Mouse (Mus musculus) layer of hippocampus, adult 8-10 months (tissue): ENCODE measurements around the gene Btbd18. TPM values are rescaled to one million over a fixed set of nuclear protein-coding genes. Genes with fewer than 3 reads are reported as not detected.
"Not testable (repeated sequence)": the region's sequence is repeated elsewhere in the genome, so short reads cannot be mapped to it uniquely, and the experiment has no call there.

Experiments used
- DNase-seq, 2 experiments: peaks; one replicate each; pipeline ENCODE4 v3.0.0; 2022; ENCODE audit warnings: low spot score in 2 of 2
- total RNA-seq, 4 experiments: library from RNA; stranded (reverse); gene quantifications; 2 replicates each; pipeline ENCODE4 v1.2.4; 2022

Btbd18 gene
- total RNA-seq, 4 experiments from 2014 or later = not detected

- no peak for DNase-seq
Observed at GRCm38 (mm10) chr2:84647051-84647568, 11.8 kb upstream of the Btbd18 start.

DNA sequence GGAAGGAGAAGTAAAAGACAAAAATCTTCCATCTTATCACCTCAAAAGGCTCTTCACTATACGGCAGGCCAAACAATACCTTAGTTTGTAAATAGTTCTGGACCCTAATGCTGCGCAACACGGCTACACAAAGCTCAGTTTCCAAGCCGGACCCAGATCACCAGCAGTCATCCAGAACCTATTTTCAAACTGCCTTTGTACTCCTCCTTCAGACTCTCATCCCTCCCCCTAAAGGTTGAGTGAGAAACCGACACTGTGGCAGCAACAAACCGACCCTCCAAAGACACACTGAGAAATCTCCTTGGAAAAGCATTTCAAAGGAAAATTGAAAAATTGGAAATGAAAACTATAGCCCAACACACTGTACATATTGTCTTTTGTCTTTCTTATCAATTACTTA is 10.5 kb upstream of the Btbd18 start:
- DNase-seq = no peak

GRCm38 (mm10) chr2:84649674-84650073 is 9.2 kb upstream of the Btbd18 start:
- DNase-seq = no peak

- peak; percentile 89 to 90 for DNase-seq
Observed at GRCm38 (mm10) chr2:84650464-84651195, 8.2 kb upstream of the Btbd18 start, which contains the start of gene Ctnnd1. Gene Ctnnd1, minus strand, starts transcription at chr2:84650765.

DNA sequence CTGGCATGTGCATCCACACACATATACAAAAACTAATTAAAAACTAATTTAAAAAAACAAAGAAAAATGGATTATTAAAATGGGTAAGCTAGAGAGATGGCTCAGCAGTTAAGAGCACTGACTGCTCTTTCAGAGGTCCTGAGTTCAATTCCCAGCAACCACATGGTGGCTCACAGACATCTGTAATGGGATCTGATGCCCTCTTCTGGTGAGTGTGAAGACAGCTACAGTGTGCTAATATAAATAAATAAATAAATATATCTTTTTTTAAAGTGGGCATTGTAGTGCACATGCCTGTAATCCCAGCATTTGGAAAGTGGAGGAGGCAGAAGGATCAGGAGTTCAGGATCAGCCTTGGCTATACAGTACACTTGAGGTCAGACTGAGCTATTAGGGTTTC is 5.5 kb upstream of the Btbd18 start:
- no peak for DNase-seq

GRCm38 (mm10) chr2:84655864-84656263 is 3.0 kb upstream of the Btbd18 start:
- no peak for DNase-seq

DNA sequence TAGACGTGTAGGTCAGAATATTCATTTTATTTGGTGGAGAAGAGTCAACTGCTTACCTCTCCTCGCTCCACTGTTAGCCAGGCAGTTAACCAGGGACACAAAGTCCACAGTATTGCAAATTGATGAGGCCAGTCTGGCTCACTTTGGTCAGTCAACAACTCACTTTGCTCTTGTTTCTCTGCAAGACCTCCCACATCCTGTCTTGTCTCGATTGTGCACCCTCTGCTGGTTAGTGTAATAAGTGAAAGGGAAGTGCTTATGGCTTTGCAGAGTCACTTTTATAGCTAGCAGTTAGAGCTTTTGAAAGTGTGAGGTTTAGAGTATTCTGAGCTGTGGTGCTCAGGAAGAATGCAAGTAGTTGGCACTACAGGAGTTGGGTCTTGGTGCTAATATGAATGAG is 1.4 kb downstream of the Btbd18 start:
- no peak for DNase-seq

DNA sequence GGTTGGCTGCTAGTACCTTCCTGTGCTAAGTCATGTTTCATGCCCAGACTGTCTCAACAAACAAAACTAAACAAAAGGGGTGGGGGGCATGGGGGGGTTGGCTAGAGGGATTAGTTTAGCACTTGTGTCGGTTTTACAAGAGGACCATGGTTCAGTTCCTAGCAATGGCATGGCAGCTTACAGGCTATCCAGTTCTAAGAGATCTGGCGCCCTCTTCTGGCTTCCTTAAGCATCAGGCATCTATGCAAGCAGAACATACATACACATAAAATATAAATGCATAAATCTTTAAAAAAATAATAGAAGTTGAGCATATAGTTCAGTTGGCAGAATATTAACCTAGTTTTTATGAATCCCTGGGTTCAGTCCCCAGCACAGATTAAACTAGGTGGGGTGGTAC is 4.0 kb downstream of the Btbd18 start:
- no peak for DNase-seq

- no peak for DNase-seq
Observed at GRCm38 (mm10) chr2:84666081-84666480, 7.2 kb downstream of the Btbd18 start.

DNA sequence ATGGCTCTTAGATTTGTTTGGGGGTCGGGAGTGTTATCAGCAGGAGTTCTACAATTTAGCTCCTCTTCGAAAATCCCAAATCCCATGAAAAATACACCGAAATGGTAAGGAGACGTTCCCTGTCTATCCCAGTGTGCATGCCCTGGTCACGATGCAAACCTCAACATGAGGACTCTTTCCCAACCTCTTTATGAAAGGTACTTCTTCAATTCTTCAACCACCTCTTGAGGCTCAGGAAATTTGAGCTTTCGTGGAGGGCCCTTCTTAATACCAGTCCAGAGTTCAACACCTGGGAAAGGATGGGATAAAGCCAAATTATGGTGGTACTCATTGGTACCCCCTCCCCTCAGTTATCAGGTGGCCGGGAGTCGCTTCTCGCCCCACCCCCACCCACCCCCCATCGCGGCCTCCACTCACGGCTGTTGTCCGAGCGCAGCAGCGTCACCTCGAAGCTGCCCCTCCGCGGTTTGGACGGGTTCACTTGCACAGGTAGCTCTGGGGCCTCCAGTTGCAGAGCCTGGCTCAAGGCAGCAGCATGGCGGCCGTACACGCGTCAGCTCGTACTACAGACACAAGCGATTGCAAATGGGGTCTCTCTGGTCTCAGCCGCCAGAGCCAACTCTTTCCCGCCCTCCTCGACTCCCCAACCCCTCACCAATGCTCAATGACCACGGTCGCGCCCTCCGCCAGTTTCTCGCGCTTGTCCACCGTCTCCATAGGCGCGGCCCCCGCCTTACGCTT is 11.1 kb downstream of the Btbd18 start:
- no peak for DNase-seq

DNA sequence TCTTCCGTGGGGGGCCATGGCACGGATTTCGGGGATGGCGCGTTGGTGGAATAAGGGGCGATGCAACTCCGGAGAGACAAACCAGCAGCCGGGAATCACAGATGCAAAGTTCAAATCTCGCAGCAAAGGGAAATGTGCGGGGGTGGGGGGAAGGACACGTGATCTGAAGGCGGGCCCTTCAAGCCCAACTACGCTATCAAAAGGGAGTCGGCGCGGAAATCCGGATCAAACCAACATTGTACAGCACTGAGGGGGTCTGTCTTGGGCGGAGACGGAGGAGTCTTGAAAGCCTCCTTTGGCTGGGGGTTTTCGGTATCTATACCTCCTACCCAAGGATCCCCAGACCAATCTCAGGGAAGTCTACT is 11.7 kb downstream of the Btbd18 start, which contains the start of gene Selenoh:
Gene Selenoh, minus strand, starts transcription at position 202 of the 365 bp plus-strand sequence.
- peak; percentile 86 for DNase-seq

DNA sequence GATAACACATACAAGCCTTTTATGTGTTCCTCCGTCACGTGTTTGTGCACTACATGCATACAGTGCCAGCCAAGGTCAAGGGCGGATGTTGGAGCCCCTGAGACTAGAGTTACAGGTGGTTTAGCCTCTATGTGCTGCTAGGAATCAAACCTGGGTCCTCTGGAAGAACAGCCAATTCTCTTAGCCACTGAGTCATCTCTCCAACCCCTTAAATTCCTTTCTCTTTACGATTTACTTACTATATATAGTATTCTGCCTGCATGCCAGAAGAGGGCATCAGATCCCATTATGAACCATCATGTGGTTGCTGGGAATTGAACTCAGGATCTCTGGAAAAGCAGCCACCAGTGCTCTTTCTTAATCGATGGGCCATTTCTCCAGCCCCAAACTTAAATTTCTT is 12.7 kb downstream of the Btbd18 start:
- not testable (repeated sequence) for DNase-seq

DNA sequence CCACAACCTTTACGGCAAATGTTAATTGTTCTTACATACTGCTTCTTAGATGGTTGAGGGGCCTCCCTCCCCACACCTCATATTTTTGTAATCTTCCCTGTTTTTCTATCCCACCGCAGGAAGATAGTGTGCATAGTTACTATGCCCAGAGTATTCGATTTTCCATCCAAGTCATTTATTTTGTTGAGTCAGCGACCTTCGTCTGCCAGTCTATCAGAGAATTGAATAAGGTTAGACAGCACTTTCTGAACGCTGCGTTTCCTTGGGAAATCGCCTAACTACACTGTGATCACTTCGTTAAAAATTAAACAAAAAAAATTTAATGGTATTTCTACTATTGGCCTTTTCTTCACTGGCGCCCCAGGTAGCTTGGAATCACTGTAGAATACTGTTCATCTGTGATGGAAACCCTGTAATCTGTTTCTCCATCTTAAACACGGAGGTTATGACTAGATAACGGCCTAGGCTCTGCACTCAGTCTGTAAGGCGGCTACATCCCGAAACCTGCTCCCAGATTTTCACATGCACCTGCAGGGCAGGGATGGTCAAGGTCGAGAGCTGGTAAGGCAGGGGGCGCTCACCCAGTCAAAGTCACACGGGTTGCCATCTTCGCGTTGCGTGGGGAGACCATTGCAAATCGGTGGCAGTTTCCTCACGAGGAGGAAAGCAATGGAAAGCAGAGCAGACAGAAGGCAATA is 18.5 kb downstream of the Btbd18 start:
- DNase-seq = no peak

- peak; percentile 95 to 98 for DNase-seq
Observed at GRCm38 (mm10) chr2:84677968-84678880, 19.3 kb downstream of the Btbd18 start, which contains the start of the genes Gm28635 and Med19. Gene Gm28635, minus strand, starts transcription at chr2:84678041. Gene Med19, plus strand, starts transcription at chr2:84678402.

- DNase-seq = no peak
Observed at GRCm38 (mm10) chr2:84679016-84679415, 20.1 kb downstream of the Btbd18 start, which contains the start of gene Tmx2. Gene Tmx2, minus strand, starts transcription at chr2:84679140.

GRCm38 (mm10) chr2:84682605-84683183 is 23.8 kb downstream of the Btbd18 start:
- DNase-seq = no peak

DNA sequence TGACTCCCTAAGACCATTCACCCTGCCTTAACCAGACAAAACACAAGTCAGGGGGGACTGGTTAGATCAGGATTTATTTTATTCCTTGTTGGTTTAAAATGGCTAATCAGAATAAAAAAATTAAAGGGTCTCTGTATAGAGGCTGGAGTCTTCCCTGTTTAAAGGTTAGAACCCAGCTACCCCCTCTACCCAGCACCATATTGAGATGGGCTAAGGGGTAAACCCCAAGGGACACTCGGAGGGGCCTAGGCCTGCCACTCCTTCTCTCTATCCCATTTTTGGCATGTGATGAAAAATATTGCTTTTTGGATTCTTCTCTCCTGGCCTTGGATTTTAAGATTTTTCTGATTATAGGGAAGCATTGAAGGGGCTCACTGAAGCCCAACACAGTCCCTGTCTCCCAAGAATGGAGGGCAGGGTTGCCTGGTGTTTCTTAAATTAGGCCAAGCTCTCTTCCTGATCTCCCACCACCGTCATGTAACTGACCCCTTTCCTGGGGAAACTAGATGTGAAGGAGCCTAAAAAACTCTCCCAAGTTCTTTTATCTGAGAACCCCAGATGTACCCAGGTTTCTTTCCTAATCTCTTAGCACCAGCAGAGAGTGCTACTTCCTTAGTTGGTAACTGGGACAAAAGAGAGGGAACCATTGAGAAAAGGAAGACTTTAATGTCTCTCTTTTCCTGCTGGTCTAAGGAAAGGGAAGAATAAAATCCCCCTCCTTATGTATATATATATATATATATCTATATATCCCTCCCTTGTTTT is 29.4 kb downstream of the Btbd18 start:
- DNase-seq = no peak

GRCm38 (mm10) chr2:84690050-84690449 is 31.2 kb downstream of the Btbd18 start:
- DNase-seq = no peak

- no peak for DNase-seq
Observed at GRCm38 (mm10) chr2:84695007-84695695, 36.3 kb downstream of the Btbd18 start.
